Mouse (Mus musculus) neural tube, embryonic 11.5 days (tissue): Measurements from ENCODE around the gene Surf4. TPM values are rescaled to one million over a fixed set of nuclear protein-coding genes. Genes with fewer than 3 reads are reported as not detected.

Experiments used
- ATAC-seq: fragments of 200-750 bp; cut with Nextera tagmentation; 2 replicates; pipeline ENCODE4 v1.8.0; 2017; ENCODE audit warnings: moderate number of reproducible peaks, mild to moderate bottlenecking, moderate TSS enrichment, moderate library complexity; ENCODE audit not compliant: insufficient read depth, low FRiP score, low TSS enrichment
- DNase-seq: peaks from one replicate; pipeline ENCODE4 v3.0.0-alpha.2; 2015; ENCODE audit warnings: low spot score
- H3K27ac ChIP-seq: fragments of 300-500 bp; sonication (generic); 2 replicates; pipeline ENCODE4 v1.5.1; 2014; ENCODE audit warnings: low read depth, mild to moderate bottlenecking, low read length
- H3K27me3 ChIP-seq: fragments of 300-500 bp; sonication (generic); 2 replicates; pipeline ENCODE4 v1.6.1; 2014; ENCODE audit warnings: mild to moderate bottlenecking, low read length, mixed read lengths; ENCODE audit not compliant: control insufficient read depth, insufficient read depth
- H3K36me3 ChIP-seq: fragments of 300-500 bp; sonication (generic); 2 replicates; pipeline ENCODE4 v1.6.1; 2014; ENCODE audit warnings: mild to moderate bottlenecking, low read length, moderate library complexity, mixed read lengths; ENCODE audit not compliant: control insufficient read depth, insufficient read depth
- H3K4me1 ChIP-seq: fragments of 300-500 bp; sonication (generic); 2 replicates; pipeline ENCODE4 v1.6.1; 2014; ENCODE audit warnings: low read length, mixed read lengths; ENCODE audit not compliant: control insufficient read depth, insufficient read depth
- H3K4me2 ChIP-seq: fragments of 300-500 bp; sonication (generic); 2 replicates; pipeline ENCODE4 v1.6.1; 2014; ENCODE audit warnings: low read depth, mild to moderate bottlenecking, moderate library complexity
- H3K4me3 ChIP-seq: fragments of 300-500 bp; sonication (generic); 2 replicates; pipeline ENCODE4 v1.5.1; 2014; ENCODE audit warnings: low read depth, low read length
- H3K9ac ChIP-seq: fragments of 300-500 bp; sonication (generic); 2 replicates; pipeline ENCODE4 v1.6.1; 2014; ENCODE audit warnings: mild to moderate bottlenecking, low read length
- H3K9me3 ChIP-seq: fragments of 300-500 bp; sonication (generic); 2 replicates; pipeline ENCODE4 v1.6.1; 2016; ENCODE audit warnings: low read length; ENCODE audit not compliant: control insufficient read depth
- WGBS: fragments of 180-500 bp; shearing (Covaris S2); extraction: QIAGEN DNeasy Blood & Tissue Kit; methylation state at CpG from one replicate; pipeline ENCODE4 v1.1.7; 2014; 5-methylcytosine and 5-hydroxymethylcytosine counted together
- polyA plus RNA-seq: library from polyadenylated mRNA; unstranded; fragments of >200 nt; fragmentation: Nextera tagmentation; extraction: Ambion mirVana; gene quantifications from 2 replicates; pipeline ENCODE4 v1.2.1, GENCODE M21; 2014

The Surf4 gene
- polyA plus RNA-seq, 1 experiment from 2014 or later, result 171 TPM

DNA sequence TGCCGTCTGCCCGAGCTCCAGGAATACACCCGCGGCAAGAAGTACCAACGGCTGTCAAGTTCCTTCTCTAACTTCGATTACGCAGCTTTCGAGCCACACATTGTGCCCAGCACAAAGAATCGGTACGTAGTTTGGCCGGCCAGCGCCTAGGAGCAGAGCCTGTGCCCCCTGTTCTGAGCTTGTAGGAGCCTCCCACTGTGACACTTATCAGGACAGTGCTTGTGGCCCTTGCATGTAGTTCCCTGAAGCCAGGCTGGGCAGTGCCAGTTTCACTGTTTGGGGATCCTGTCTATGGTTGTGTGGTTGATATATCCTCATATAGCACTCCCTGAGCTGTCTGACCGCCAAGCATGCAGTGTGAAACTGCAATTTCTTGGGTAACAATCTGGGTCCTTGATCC, 17.0 kb downstream of the Surf4 start:
- peaks cover 30% of the 10 kb centered on the region for H3K36me3 ChIP-seq
- DNase-seq (no peak), ATAC-seq (no peak)
- no peaks in the 10 kb centered on the region for H3K27me3 ChIP-seq
- 5% methylated on average over 13 of the region's 13 CpGs for WGBS
- peak overlapping the region; percentile 77 for H3K4me3 ChIP-seq
- H3K27ac ChIP-seq, result no peak overlapping the region
- peak overlapping the region; percentile 77 for H3K9ac ChIP-seq
- H3K4me1 ChIP-seq, result peaks cover 29% of the 10 kb centered on the region
- H3K4me2 ChIP-seq, result peak overlapping the region; percentile 99
- H3K9me3 ChIP-seq, result no peaks in the 10 kb centered on the region

DNA sequence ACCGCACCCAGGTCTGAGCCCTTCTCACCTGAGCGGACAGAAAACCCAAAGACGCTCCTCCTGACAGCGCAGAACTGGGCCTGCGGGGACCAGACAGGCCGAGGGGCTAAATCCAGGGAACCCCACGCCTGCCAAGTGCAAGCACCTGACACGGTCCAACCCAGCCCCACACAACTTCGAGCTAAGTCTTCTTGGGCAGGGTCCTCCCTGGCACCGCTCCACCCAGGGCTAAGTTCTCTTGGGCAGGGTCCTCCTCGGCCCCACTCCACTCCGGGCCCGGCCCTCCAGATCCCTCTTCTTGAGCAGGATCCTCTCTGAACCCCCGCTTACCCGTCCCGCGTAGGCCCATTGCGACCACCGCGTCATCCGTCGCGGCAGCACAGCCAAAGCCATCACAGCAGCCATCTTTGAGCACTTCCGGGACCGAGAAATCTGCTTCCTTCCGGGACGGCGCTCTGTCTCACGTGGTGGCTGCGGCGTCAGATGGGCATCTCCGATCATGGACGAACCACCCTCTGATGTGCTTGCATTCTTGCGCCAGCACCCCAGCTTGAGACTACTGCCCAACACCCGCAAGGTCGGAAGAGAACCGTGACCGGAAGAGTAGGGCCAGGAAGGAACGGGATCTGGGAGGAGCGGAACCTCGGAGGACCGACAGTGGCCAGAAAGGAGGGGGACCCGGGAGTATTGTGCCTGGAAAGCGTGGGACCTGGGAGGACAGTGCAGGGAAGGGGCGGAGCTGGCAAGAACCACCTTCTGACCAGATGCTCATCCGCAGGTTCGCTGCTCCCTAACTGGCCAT, 17.6 kb downstream of the Surf4 start, which contains the start of the genes Surf2 and Surf1:
Surf2 (plus strand) TSS at position 441 of the 802 bp plus-strand sequence.
Surf1 (minus strand) TSS at position 604 of the 802 bp plus-strand sequence.
- DNase-seq, result peak; percentile 81
- peak within 1 kb of the TSS; percentile 99 for H3K4me2 ChIP-seq
- H3K27me3 ChIP-seq, result no peaks in the 10 kb centered on the region
- ATAC-seq, result peak; percentile 71
- peaks cover 29% of the 10 kb centered on the region for H3K36me3 ChIP-seq
- 0 out of 2 replicates have a peak within 1 kb of the TSS, but pooled peaks have one; percentile 20 for H3K27ac ChIP-seq
- H3K9ac ChIP-seq, result peak within 1 kb of the TSS; percentile 77
- 2% methylated on average over 47 of the region's 47 CpGs for WGBS
- no peaks in the 10 kb centered on the region for H3K9me3 ChIP-seq
- peaks cover 33% of the 10 kb centered on the region for H3K4me1 ChIP-seq
- peak within 1 kb of the TSS; percentile 77 for H3K4me3 ChIP-seq

DNA sequence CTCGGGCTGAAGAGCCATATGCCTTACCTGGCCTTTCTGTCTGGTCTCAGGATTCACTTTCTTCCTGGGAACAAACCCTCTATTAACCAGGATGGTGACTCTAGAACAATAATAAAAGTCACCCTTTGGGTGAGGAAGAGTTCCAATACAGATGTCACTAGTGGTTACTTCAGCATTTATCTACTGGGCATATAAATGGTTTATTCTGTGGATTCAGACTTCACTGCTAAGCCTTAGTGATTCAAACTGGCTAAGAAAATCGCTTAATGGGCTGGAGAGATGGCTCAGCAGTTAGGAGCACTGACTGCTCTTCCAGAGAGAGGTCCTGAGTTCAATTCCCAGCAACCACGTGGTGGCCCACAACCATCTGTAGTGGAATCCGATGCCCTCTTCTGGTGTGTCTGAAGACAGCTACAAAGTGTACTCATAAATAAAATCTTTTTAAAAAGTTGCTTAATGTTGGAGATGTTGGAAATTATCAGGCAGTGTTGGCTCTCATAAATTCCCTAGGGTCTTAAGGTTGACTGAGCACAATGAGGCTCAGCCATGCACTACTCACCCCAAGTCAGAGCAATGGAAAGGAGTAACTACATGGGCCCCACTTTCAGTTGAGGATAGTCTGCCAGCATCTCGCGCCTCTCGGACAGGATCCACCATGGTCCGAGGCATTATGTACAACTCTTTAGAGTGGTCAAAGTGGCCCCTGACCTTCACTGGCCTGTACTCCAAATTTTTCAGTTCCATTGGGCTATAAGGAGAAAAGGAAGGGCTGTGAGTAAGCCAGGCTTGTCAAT, 19.4 kb downstream of the Surf4 start:
- Histone ChIP-seq H3K9ac (no peak overlapping the region), H3K36me3 (peaks cover 20% of the 10 kb centered on the region), H3K9me3 (no peaks in the 10 kb centered on the region), H3K4me1 (peaks cover 37% of the 10 kb centered on the region), H3K4me2 (no peak overlapping the region), H3K27ac (no peak overlapping the region), H3K27me3 (no peaks in the 10 kb centered on the region), H3K4me3 (no peak overlapping the region)
- no peak for ATAC-seq
- DNase-seq, result no peak
- 64% methylated on average over 8 of the region's 8 CpGs for WGBS

DNA sequence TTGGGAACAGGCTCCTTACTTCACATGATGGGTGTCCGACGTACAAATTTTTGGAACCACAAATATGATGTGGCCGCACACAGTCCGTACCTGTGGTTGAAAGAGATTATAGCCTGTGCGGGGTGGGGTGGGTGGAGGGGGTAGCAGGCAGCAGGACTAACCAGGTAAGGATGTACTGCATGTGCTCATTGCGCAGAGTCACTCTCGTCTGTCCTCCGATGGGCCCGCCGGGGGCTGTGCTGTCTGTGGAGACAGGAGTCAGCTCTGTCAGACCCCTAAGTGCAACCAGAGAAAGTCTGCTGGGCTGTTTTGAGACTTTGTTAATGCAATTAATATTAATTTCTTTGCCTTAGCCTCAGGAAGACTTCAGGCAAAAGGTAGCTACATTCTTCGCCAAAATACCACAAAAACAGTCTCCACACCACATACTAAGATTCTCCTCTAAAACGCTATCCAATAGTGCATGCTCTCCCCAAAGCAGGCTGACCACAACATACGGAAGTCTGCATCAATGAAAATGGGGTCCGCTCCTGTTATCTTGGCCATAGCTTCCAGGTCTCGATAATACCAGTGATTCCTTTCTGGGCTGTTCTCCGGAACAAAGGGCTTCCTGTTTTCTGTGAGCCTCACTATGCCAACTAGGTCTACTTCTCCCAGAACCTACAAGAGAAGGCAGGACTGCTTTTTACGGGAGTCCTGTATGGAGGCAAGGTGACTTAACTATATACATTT, 20.1 kb downstream of the Surf4 start:
- DNase-seq (no peak), ATAC-seq (no peak)
- H3K27ac ChIP-seq, result no peak overlapping the region
- no peaks in the 10 kb centered on the region for H3K27me3 ChIP-seq
- WGBS, result 88% methylated on average over 17 of the region's 17 CpGs
- H3K9me3 ChIP-seq, result no peaks in the 10 kb centered on the region
- H3K9ac ChIP-seq, result no peak overlapping the region
- H3K4me3 ChIP-seq, result no peak overlapping the region
- peaks cover 14% of the 10 kb centered on the region for H3K36me3 ChIP-seq
- H3K4me1 ChIP-seq, result peaks cover 43% of the 10 kb centered on the region
- H3K4me2 ChIP-seq, result no peak overlapping the region

DNA sequence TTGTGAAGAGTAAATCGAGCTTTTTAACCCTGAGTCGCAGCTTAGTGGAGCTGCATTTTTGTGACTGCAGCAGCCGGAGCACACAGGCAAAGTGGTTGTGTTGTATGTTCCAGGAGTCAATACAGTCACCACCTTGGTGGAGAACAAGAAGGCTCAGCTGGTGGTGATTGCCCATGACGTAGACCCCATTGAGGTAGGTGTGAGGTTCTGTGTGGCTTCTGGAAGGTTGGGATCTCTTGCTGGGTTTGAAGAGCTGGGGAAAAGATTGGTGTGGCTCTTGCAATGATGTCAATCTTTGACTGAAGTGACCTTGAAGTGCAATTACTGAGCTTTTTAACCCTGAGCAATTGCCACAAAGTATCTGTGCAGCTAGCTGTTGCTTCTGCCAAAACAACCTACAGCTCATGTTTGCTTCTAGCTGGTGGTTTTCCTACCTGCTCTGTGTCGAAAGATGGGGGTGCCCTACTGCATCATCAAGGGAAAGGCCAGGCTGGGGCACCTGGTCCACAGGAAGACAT, 21.4 kb downstream of the Surf4 start:
- H3K27me3 ChIP-seq, result no peaks in the 10 kb centered on the region
- H3K4me1 ChIP-seq, result peaks cover 35% of the 10 kb centered on the region
- peaks cover 18% of the 10 kb centered on the region for H3K36me3 ChIP-seq
- peak overlapping the region; percentile 95; the same call in 1 of the 2 replicates for H3K9ac ChIP-seq
- DNase-seq, result no peak
- H3K9me3 ChIP-seq, result no peaks in the 10 kb centered on the region
- 74% methylated on average over 5 of the region's 5 CpGs for WGBS
- peak overlapping the region; percentile 94 for H3K4me3 ChIP-seq
- H3K4me2 ChIP-seq, result peak overlapping the region; percentile 99
- no peak overlapping the region for H3K27ac ChIP-seq
- no peak for ATAC-seq

DNA sequence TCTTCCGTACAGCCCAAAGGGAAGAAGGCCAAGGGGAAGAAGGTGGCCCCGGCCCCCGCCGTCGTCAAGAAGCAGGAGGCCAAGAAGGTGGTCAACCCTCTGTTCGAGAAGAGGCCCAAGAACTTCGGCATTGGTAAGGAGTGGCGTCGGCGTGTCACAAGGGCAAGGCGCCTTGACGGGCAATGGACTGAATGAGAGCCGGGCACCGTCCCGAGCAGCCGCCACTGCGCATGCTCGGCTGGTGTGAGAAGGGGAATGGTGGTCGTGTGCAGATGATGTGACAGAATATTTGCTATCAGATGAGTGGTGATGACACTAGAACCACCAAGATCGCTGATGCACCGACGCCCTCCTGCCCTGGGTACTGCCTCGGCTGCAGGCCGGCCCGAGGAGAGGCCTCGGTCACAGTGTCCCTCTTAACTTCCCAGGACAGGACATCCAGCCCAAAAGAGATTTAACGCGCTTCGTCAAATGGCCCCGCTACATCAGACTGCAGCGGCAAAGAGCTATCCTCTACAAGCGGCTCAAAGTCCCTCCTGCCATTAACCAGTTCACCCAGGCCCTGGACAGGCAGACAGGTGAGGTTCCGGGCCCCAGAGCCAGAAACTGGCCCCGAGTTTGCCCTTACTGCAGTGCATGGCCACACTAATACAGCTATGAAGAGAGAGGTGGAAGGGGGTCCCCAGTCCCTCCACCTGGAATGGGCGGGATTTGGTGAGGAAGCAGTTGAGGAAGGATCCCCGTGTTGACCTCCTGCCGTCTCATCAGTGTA, 22.5 kb downstream of the Surf4 start:
- Histone ChIP-seq H3K27ac (peak overlapping the region; percentile 89), H3K4me3 (peak overlapping the region; percentile 94), H3K4me2 (peak overlapping the region; percentile 99), H3K9me3 (no peaks in the 10 kb centered on the region), H3K9ac (peak overlapping the region; percentile 95), H3K27me3 (no peaks in the 10 kb centered on the region), H3K36me3 (peaks cover 24% of the 10 kb centered on the region), H3K4me1 (peaks cover 28% of the 10 kb centered on the region)
- ATAC-seq (peak; percentile 54; the same call in 1 of the 2 replicates), DNase-seq (peak; percentile 81)
- WGBS, result under 1% methylated on average over 32 of the region's 37 CpGs

DNA sequence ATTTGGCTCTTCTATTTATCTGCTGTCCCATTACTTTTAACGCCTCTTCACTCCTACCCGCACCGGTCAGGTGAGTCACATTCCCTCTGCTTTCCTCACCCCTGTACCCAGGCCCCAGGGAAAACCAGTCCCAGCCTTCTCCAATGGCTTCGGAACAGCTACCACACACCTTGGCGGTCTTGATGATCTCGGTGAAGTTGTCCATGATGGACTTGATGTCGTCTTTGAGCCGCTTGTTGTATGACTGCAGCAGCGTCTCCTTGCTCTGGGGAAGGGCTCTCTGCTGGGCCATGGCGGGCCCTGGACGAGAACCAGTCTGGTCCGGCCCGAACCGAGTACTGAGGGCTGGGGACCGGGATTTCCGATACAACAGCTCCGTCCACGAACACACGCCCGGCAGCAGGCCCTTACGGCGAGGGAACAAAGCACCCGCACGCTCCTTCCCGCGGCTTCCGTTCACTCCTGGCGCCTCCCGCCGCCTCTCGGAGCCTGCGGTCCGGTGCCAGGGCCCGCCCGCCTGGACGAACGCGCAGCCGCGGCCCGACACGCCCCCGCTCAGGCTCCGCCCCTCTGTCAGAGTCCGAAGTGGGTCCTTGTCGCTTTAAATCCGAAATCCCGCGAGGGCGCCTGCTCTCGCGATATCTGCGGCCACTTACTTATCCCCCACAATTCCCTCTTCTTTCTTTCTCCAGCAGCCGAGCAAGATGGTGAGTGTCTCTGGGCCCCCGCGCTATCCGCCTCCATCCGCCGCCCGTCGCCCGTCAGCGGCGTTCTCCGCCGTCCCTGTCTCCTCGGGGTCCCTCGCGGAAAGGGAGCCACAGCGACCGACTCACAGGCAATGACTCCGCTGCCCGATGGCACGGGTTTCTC, 23.4 kb downstream of the Surf4 start, which contains the start of the genes Med22 and Rpl7a:
Med22 (minus strand) TSS at position 554 of the 870 bp plus-strand sequence.
Rpl7a (plus strand) TSS at position 641 of the 870 bp plus-strand sequence.
- peak; percentile 99 for DNase-seq
- peaks cover 23% of the 10 kb centered on the region for H3K4me1 ChIP-seq

More for the DNA sequence above, 23.4 kb downstream of the Surf4 start, which contains the start of the genes Med22 and Rpl7a:
- H3K4me2 ChIP-seq, result peak within 1 kb of the TSS; percentile 99
- no peaks in the 10 kb centered on the region for H3K27me3 ChIP-seq
- ATAC-seq, result peak; percentile 81
- H3K36me3 ChIP-seq, result peaks cover 30% of the 10 kb centered on the region
- H3K4me3 ChIP-seq, result peak within 1 kb of the TSS; percentile 94
- WGBS, result 0% methylated on average over 70 of the region's 74 CpGs
- H3K27ac ChIP-seq, result peak within 1 kb of the TSS; percentile 89
- H3K9me3 ChIP-seq, result no peaks in the 10 kb centered on the region
- peak within 1 kb of the TSS; percentile 95 for H3K9ac ChIP-seq
